Mouse (Mus musculus): Measurements from ENCODE around the gene Smlr1.

- TF ChIP-seq ZC3H11A (IDR thresholded peaks at IDR 0.05; ENCODE audit: borderline replicate concordance, low read depth, low read length) (no peak), ZNF384 (IDR thresholded peaks at IDR 0.05; ENCODE audit: low read depth, low read length) (no peak), CHD2 (IDR thresholded peaks at IDR 0.05; ENCODE audit: low read depth, low read length) (no peak)
These were observed 53.3 kb downstream of the Smlr1 start for GRCm38 (mm10) chr10:25482791-25483190.

All from ES-E14 (cell line).